Mouse (Mus musculus): ENCODE measurements around the gene Lrrc58.

DNA sequence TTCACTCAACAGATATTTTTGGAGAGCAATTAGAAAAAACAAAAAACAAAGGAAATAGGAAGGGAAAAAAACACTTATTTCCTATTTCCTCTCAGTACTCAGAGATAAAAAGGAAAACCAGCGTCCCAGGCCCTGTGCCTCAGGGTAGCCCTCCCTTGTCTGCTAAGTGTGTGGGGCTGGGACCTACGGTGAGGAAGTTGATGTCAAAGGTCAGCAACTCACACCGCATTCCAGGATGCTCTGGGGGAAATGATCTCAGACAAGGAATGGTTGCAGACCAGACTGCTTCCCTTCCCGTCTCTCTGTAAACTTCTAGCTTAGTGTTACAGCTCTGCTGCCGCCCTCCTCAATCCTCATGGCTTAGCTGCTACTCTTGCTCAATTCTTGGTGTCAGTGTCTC, 16.8 kb upstream of the Lrrc58 start:
- TF ChIP-seq CTCF (IDR thresholded peaks at IDR 0.05; ENCODE audit: borderline replicate concordance, insufficient read depth, low read depth, low read length): no peak
- no peak for TF ChIP-seq POLR2A (IDR thresholded peaks at IDR 0.05; ENCODE audit: borderline replicate concordance, insufficient read depth, low read length)
